Mouse (Mus musculus) layer of hippocampus, postnatal 14 days (tissue): ENCODE results near the gene Erf. TPM values are rescaled to one million over a fixed set of nuclear protein-coding genes. Genes with fewer than 3 reads are reported as not detected.
A peak's percentile ranks its signal among the peaks of the same experiment; 100 is the strongest.
"Not testable (repeated sequence)": the region's sequence is repeated elsewhere in the genome, so short reads cannot be mapped to it uniquely, and the experiment has no call there.

Source experiments
- DNase-seq, 2 experiments: peaks; one replicate each; pipeline ENCODE4 v3.0.0; 2021 to 2022; ENCODE audit warnings: low spot score in 2 of 2, mixed read lengths in 1 of 2
- total RNA-seq, 2 experiments: library from RNA; stranded (reverse); gene quantifications; 2 replicates each; pipeline ENCODE4 v1.2.3; 2021

Erf gene
- total RNA-seq, 2 experiments from 2014 or later, result 41.0 to 47.2 TPM

DNA sequence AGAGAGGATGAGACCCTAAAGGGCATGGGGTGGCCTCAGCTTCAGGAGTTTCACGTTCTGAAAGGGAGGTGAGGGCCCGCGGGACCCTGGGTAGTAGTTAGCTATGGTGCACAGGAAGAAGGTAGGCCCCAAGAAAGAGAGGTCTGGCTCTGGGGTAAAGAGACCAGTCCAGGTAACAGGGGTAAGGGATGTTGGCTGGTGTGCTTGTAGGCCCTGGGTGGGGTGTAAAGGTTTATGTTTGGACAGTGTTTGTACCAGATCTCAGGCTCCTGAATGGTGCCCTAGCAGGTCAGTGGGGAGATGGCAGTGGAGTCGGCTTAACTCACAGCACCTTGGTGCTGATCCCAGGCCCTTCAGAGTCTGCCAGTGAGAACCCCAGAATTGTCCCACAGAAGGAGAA lies 18.5 kb upstream of the Erf start:
- no peak for DNase-seq

- DNase-seq, result no peak
Observed at GRCm38 (mm10) chr7:25268588-25268987, 18.0 kb upstream of the Erf start.

GRCm38 (mm10) chr7:25267751-25268463 lies 17.3 kb upstream of the Erf start:
- peak; percentile 100 for DNase-seq

DNA sequence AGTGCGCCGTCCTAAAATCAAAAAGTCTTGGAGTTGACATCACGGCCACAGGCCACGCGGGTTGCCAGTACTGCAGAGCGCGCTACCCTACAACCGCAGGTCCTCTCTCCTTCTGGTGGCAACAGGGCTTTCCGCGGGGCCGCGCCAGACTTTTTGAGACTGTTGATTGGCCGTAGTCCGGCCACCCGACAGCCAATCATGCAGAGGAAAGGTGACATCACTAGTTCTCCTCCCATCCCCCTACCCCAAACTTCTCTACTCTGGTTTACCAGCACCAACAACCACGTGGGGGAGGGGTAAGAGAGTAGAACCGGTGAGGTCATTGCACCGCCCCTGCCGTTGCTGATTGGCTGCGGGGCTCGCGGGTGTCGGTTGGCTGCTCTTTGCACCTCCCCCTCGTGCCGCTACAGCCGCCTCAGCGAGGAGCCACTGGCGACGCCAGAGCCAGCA lies 16.8 kb upstream of the Erf start, which contains the start of gene Cic:
TSS of gene Cic (plus strand) at position 404 of the 450 bp plus-strand sequence.
- peak in 1 of 2 experiments; percentile 100 for DNase-seq

GRCm38 (mm10) chr7:25266180-25266962 lies 15.8 kb upstream of the Erf start:
- no peak for DNase-seq

- not testable (repeated sequence) for DNase-seq
Observed at GRCm38 (mm10) chr7:25265743-25266142, 15.2 kb upstream of the Erf start.

DNA sequence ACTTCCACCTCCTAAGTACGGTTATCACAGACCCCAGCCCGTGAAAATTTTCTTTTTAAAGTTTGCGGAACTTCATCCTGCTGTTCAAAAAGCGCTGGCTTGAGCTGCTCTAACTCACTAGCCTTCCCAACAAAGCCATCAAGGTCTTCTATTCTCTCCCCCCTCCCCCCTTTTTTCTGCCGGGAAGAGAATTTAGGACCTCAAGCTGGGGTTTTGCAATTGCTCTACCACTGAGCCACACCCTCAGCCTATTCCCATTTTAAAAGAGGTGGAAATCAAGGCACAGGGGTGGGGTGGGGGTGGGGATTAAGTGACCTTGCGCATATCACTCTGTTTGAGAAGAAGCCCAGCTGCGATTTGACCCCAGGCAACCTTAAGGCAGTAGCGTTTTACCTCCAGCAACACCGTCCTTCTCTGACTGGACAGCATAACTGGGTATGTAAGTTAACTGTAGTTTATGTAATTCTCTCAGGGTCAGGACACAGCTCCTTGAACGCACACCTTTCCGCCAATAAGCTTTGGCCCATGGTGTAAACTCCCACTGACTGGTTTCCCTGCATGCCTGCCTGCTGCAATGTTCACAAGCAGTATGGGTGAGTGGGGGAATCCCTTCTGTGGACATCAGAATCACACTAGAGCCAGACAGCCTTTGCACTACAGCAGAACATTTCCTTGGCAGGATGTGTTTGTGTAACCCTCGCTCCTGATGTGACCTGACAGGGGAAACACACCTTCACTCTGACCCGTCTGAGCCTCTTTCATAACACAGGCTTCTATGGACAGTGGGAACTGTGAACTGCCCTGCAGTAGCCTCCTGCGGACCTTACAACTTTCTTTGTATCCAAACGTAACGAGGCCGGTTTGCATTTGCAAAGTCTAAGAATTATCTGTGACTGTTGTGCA lies 13.7 kb upstream of the Erf start:
- no peak for DNase-seq

GRCm38 (mm10) chr7:25261896-25262295 lies 11.3 kb upstream of the Erf start:
- DNase-seq, result no peak

DNA sequence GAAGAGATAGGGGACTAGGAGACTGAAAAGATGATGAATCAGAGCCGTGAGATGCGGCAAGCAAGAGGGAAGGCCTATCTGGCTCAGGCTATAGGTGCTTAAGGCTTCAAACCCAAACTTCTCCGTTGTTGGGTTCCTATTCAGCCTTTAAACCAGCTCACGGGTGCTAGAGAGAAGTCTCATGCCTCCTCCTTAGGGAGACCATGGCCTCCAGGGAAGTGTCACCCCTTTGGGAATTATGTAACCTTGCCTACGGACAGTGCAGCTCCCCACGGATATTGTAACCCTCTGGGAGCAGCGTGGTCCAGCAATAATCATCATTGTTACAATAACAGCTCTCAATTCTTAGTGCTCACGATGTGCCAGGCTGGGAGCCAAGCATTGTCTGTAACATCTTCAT lies 1.3 kb upstream of the Erf start:
- DNase-seq, result no peak

- peak in 1 of 2 experiments; percentile 69 for DNase-seq
Observed at GRCm38 (mm10) chr7:25251071-25251791, 670 bp upstream of the Erf start.

DNA sequence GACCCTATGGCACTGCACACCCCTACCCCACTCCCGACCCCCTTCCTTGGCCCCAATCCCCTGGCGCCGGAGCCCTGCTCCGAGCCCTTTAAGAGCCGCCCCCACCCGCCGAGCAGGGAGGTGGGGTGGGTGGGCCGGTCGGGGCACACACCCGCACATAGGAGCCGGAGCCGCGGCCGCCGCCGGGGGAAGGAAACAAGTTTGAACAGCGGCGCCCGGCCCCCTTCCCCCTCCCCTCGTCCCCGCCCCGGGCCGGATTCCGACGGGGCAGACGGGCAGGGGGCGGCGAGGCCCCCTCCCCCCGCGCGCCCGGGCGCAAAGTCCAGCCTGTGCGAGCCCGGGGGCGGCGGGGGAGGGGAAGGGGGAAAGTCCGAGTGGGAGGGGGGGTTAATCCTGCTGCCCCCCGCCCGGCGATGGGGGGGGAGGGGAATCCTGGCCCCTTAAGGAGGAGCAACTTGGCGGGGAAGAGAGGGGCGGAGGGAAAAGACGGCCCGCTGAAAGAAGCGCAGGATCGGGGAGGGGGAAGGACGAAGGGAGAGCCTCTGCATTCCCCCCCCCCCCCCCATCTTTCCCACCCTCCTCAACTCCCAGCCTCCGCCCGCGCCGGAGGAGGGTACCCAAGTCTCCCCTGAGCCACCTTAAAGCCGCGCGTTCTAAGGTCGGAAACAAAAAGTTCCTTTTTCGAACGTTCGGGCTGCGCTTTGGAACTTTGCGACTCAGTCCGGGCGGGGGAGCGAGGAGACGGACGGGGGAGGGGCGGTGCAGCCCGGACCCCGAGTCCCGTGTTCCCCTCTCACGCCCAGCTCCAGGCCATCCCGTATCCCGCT lies 1.0 kb downstream of the Erf start:
- DNase-seq, result peak; percentile 71 to 74

- no peak for DNase-seq
Observed at GRCm38 (mm10) chr7:25248846-25249313, 1.7 kb downstream of the Erf start.

DNA sequence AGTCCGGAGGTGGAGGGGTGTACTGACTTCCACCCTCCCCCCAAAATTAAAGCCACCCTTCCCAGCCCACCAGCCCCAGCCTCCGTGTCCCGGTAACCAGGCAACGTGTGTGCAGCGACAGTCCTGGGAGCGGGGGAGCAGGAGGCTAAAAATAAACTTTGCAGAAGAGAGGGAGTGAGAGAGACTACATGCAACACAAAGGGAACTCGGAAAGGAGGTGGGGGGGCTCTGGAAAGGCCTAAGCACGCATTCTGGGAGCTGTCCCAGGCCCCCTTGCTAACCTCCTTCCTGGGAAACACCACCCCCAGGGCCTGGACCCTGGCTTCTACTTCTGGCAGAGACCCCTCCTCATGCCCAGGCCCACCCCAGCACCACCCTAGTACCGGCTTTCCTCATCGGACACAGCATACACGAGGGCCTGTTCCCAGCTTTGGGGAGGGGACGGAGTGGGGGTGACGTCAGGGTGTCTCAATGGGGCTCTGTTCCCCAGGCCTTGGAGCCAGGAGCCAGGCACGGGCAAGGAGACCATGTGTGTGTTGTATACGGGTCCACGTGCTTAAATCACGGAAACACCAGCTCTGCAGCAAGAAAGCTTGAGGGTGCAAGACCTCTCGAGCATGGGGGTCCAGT lies 2.4 kb downstream of the Erf start:
- peak; percentile 80 to 86 for DNase-seq

GRCm38 (mm10) chr7:25247498-25247897 lies 3.1 kb downstream of the Erf start:
- no peak for DNase-seq

DNA sequence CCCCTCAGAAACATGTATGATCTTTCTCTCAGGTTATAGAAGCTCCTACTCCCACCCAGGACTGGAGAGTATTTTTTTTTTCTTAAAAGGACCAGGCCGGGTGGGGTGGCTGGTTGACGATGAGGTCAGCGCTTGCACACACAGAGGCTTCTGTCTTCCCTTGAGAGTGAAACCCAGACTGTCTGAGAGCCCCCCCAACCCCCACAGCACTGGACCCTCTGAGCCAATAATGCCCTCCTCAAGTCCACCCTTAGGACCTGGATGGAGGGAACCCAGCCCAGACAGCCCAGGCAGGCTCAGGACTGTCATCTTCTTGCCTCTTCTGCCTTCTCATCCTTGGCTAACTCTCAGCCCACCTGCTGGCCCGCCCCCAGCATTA lies 3.8 kb downstream of the Erf start:
- no peak for DNase-seq

- peak; percentile 83 to 87 for DNase-seq
Observed at GRCm38 (mm10) chr7:25246079-25246758, 4.3 kb downstream of the Erf start.

DNA sequence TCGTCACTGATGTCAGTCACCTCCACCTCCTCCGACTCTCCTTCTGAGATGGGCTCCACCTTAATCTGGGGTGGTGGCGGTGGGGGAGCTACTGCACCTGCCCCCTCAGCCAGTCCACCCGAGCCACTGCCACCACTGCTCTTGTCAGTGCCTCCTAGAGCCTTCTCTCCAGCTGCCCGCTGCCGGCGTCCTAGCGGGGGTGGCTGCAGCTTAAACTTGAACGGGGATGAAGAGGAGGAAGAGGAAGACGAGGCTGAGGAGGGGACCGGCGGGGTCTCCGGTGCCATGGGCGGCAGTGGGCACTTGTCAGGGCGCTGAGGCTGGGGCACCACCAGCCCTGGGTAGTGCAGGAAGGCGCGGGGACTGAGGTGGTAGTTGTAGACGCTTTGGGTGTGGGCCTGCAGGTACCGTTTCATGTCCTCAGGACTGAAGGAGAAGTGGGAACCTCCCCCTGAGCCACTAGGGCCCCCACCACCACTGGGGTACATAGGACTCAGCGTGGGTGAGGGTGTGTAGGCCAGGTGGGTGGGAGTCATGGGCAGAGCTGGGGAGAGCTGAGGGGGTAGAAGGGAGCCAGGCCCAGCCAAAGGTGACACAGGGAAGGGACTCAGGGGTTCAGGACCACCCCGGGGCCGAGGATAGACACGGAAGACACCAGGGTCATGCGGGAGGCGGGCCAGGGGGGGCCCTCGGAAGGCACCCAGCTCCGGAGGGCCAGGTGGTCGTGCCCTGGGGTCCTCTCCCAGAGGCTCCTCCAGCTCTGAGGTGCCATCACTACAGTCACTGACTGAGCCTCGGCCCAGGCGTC lies 5.8 kb downstream of the Erf start:
- DNase-seq, result no peak

- DNase-seq, result no peak
Observed at GRCm38 (mm10) chr7:25243361-25243760, 7.2 kb downstream of the Erf start.
